Mouse (Mus musculus) cerebellum, adult 2 months (tissue): ENCODE measurements around the gene Slc6a2. TPM values are rescaled to one million over a fixed set of nuclear protein-coding genes. Genes with fewer than 3 reads are reported as not detected.
A peak's percentile ranks its signal among the peaks of the same experiment; 100 is the strongest.

Experiments
- DNase-seq, 2 experiments: peaks; one replicate each; pipeline ENCODE4 v3.0.0; 2021
- H3K27ac ChIP-seq: fragments of 200-500 bp; 2 replicates; pipeline ENCODE4 v1.5.1; 2012; ENCODE audit warnings: low read length, control low read depth, inconsistent platforms; ENCODE audit not compliant: insufficient read depth
- H3K27me3 ChIP-seq: fragments of 200-500 bp; 2 replicates; pipeline ENCODE4 v1.6.1; 2012; ENCODE audit warnings: inconsistent platforms, mild to moderate bottlenecking, low read length, moderate library complexity; ENCODE audit not compliant: control insufficient read depth, insufficient read depth
- H3K4me1 ChIP-seq: fragments of 200-500 bp; 2 replicates; pipeline ENCODE4 v1.6.1; 2011; ENCODE audit warnings: low read length; ENCODE audit not compliant: control insufficient read depth, insufficient read depth
- H3K4me3 ChIP-seq: fragments of 200-500 bp; replicated peaks from 2 replicates; pipeline ENCODE3; 2011; ENCODE audit warnings: mild to moderate bottlenecking, low read depth, low read length, control low read depth; ENCODE audit not compliant: insufficient read depth
- CTCF ChIP-seq: fragments of 200-500 bp; IDR thresholded peaks from 2 replicates; pipeline ENCODE4 v1.5.1; 2011; ENCODE audit warnings: low read depth, mild to moderate bottlenecking, control low read depth, low read length, moderate library complexity, borderline replicate concordance; ENCODE audit not compliant: insufficient read depth
- POLR2A ChIP-seq: fragments of 200-500 bp; IDR thresholded peaks from 2 replicates; pipeline ENCODE4 v1.6.1; 2011; ENCODE audit warnings: low read length, control low read depth, borderline replicate concordance; ENCODE audit not compliant: insufficient read depth
- WGBS: fragments of 180-500 bp; shearing (Covaris S2); methylation state at CpG from one replicate; pipeline ENCODE4 v1.1.7; 2018; 5-methylcytosine and 5-hydroxymethylcytosine counted together
- polyA plus RNA-seq: library from polyadenylated mRNA; depleted of rRNA; stranded (reverse); fragments of >200 nt; gene quantifications from 2 replicates; pipeline ENCODE4 v1.2.3, GENCODE M21; 2012

Gene Slc6a2
- polyA plus RNA-seq, 1 experiment: 3.0 TPM

GRCm38 (mm10) chr8:92954044-92954443 lies 5.8 kb upstream of the Slc6a2 start:
- Histone ChIP-seq H3K27ac (no peak overlapping the region), H3K4me1 (no peaks in the 10 kb centered on the region), H3K4me3 (no peak overlapping the region), H3K27me3 (no peaks in the 10 kb centered on the region)
- WGBS: 85% methylated on average over 5 of the region's 5 CpGs
- TF ChIP-seq POLR2A (no peak), CTCF (no peak)
- DNase-seq: no peak

- peaks cover 2% of the 10 kb centered on the region; the same call in 1 of the 2 replicates for H3K27me3 ChIP-seq
- TF ChIP-seq POLR2A: no peak
- TF ChIP-seq CTCF: no peak
- H3K4me3 ChIP-seq: no peak overlapping the region
- WGBS: under 1% methylated on average over 42 of the region's 42 CpGs
- H3K27ac ChIP-seq: no peak overlapping the region
- DNase-seq: no peak
- H3K4me1 ChIP-seq: no peaks in the 10 kb centered on the region; the same call in 1 of the 2 replicates
These were observed 602 bp downstream of the Slc6a2 start for GRCm38 (mm10) chr8:92960451-92960911.

GRCm38 (mm10) chr8:92961088-92961487 lies 1.2 kb downstream of the Slc6a2 start:
- H3K27me3 ChIP-seq: peaks cover 2% of the 10 kb centered on the region; the same call in 1 of the 2 replicates
- TF ChIP-seq POLR2A (no peak), CTCF (no peak)
- H3K4me3 ChIP-seq: no peak overlapping the region
- no peak overlapping the region for H3K27ac ChIP-seq
- 2% methylated on average over 25 of the region's 25 CpGs for WGBS
- no peaks in the 10 kb centered on the region; the same call in 1 of the 2 replicates for H3K4me1 ChIP-seq
- DNase-seq: no peak

GRCm38 (mm10) chr8:92964556-92964955 lies 4.7 kb downstream of the Slc6a2 start:
- TF ChIP-seq CTCF: no peak
- no peak for TF ChIP-seq POLR2A

GRCm38 (mm10) chr8:92972949-92973348 lies 13.1 kb downstream of the Slc6a2 start:
- Histone ChIP-seq H3K27ac (no peak overlapping the region), H3K4me1 (no peaks in the 10 kb centered on the region), H3K4me3 (no peak overlapping the region), H3K27me3 (no peaks in the 10 kb centered on the region)
- peak; percentile 15 to 20 for DNase-seq
- TF ChIP-seq CTCF (no peak), POLR2A (no peak)
- WGBS: 10% methylated on average over 5 of the region's 5 CpGs

More at GRCm38 (mm10) chr8:92964556-92964955, 4.7 kb downstream of the Slc6a2 start:
- Histone ChIP-seq H3K27ac (no peak overlapping the region), H3K4me3 (no peak overlapping the region), H3K4me1 (no peaks in the 10 kb centered on the region; the same call in 1 of the 2 replicates), H3K27me3 (peaks cover 2% of the 10 kb centered on the region; the same call in 1 of the 2 replicates)
- DNase-seq: no peak
- WGBS: 44% methylated on average over 2 of the region's 2 CpGs

- no peak overlapping the region for H3K4me3 ChIP-seq
- no peak for TF ChIP-seq POLR2A
- TF ChIP-seq CTCF: no peak
- 30% methylated on average over 5 of the region's 5 CpGs for WGBS
- H3K27me3 ChIP-seq: no peaks in the 10 kb centered on the region
- no peak overlapping the region for H3K27ac ChIP-seq
- H3K4me1 ChIP-seq: no peaks in the 10 kb centered on the region
- DNase-seq: no peak
These were observed 16.8 kb downstream of the Slc6a2 start for GRCm38 (mm10) chr8:92976656-92977055.

GRCm38 (mm10) chr8:92982491-92982890 lies 22.6 kb downstream of the Slc6a2 start:
- Histone ChIP-seq H3K4me1 (no peaks in the 10 kb centered on the region), H3K4me3 (no peak overlapping the region), H3K27ac (no peak overlapping the region), H3K27me3 (no peaks in the 10 kb centered on the region; the same call in 1 of the 2 replicates)
- WGBS: 87% methylated on average over 3 of the region's 3 CpGs
- TF ChIP-seq CTCF (no peak), POLR2A (no peak)
- DNase-seq: no peak

GRCm38 (mm10) chr8:92984376-92984775 lies 24.5 kb downstream of the Slc6a2 start:
- no peak for TF ChIP-seq CTCF
- no peak for TF ChIP-seq POLR2A
- no peak for DNase-seq
- Histone ChIP-seq H3K4me3 (no peak overlapping the region), H3K27me3 (no peaks in the 10 kb centered on the region; the same call in 1 of the 2 replicates), H3K4me1 (no peaks in the 10 kb centered on the region), H3K27ac (no peak overlapping the region)
- 53% methylated on average over 2 of the region's 2 CpGs for WGBS

- H3K4me1 ChIP-seq: no peaks in the 10 kb centered on the region
- H3K27ac ChIP-seq: no peak overlapping the region
- TF ChIP-seq CTCF (peak; percentile 33; the same call in 1 of the 2 replicates), POLR2A (no peak)
- 25% methylated on average over 5 of the region's 5 CpGs for WGBS
- DNase-seq: peak; percentile 11 to 19
- no peaks in the 10 kb centered on the region for H3K27me3 ChIP-seq
- no peak overlapping the region for H3K4me3 ChIP-seq
These were observed 37.0 kb downstream of the Slc6a2 start for GRCm38 (mm10) chr8:92996840-92997239.
